Mouse (Mus musculus): ENCODE data around the gene Ccr10.
"Not testable (repeated sequence)": the region's sequence is repeated elsewhere in the genome, so short reads cannot be mapped to it uniquely, and the experiment has no call there.

Ccr10 gene

DNA sequence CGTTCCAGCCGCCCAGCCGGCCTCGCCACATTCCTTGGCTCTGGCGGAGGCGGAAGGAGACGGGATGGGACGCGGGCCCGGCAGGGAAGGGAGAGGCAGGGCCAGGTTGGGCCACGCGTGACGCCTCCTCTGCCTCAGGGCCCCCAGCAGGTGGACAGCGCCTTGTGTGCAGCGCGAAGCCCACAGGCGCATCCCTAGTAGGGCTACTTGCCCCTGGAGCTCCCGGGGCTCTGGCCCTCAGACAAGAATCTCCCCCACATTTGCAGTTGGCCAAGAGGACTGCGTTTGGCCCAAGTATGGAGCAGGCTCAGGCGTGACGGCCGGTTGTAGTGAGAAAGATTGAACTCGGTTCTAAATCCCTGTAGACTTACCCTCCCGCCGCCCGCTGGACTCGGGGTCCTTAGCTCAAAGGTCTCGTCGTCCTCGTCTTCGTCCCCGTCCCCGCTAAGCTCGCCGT lies 4.9 kb downstream of the Ccr10 start, which contains the start of gene Cntnap1:
TSS of gene Cntnap1 (plus strand) at position 170 of the 457 bp plus-strand sequence.
- DNase-seq = no peak

DNA sequence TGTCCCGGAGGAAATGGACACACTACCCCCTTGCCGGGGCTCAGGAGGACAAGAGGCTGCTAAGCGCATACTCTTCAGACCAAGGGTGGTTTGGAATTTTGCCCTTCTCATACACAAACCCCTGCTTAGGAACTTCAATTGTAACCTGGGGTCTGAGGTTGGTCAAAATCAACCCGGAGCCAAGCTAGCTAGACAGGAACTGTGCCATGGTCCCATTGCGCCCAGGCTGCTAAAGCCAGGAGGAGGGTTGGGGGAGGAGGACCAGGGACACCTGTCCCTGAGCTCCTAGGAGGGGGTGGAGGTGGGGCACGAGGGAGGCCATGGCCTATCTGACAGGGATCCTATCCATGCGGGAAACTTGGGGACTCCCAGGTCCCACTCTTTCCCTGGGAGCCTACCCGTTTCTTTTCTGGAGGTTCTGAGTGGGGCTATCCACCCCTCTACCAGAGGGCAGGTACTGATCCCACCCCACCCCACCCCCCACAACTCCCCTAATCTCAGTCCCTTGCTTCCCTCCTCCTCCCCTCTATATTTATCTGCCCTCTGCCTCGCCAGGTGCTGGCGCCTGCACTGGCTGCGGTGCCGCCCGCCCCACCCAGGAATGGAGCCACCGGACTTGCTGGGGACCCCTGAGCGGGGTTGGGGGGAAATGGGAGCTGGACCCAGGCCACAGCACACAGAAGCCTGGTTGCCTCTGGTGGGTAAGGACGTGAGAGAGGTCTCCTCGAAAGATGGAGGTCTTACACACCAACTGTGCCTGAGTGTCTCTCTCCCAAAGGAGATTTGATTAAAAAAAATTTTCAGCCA lies 5.7 kb downstream of the Ccr10 start:
- DNase-seq = no peak

DNA sequence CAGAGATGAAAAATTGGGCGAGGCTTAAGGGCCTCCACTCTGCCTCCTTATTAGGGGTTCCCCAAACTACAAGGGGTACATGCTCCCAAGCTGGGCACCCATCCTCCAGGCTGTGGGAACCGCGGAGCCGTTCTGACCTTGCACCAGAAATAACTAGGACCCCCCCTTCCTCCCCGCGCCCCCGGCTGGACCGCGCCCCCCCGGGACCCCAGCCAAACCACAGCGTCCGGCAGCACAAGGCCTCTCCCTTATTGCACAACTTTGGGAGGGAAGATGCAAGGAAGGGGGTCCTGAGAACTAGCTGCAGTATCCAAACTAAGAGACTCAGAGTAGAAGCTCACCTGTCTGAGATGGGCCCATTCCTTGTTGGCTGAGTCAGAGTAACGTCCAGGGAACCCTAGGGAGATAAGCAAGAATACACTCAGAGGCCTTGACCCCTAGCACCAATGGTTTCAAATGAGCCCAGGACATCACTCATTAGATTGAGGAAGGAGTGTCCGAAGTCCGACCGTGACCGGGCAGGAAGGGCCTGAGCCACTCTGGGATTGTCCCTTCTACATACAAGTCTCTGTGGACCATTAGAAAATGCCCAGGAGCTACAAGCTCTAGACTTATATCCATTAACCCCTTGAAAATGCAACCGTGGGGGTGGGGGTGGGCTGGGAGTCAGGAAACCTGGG lies 6.8 kb downstream of the Ccr10 start:
- DNase-seq = no peak

DNA sequence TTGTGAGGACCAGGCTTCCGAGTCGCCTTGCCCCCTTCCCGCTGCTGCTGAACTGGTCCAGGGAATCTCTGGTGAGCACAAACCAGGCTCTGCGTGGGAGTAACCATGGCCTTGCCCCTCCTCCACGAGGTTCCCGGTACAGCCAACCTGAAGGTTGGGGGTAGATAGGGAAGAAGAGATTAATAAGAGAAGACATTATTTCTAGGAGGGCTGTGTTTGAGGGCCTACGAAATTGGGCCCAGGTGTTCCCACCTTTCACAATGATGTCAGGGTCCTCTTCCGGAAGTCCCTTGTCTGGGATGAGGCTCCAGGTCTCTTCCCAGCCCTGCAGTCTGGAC lies 7.3 kb downstream of the Ccr10 start:
- no peak for DNase-seq

DNA sequence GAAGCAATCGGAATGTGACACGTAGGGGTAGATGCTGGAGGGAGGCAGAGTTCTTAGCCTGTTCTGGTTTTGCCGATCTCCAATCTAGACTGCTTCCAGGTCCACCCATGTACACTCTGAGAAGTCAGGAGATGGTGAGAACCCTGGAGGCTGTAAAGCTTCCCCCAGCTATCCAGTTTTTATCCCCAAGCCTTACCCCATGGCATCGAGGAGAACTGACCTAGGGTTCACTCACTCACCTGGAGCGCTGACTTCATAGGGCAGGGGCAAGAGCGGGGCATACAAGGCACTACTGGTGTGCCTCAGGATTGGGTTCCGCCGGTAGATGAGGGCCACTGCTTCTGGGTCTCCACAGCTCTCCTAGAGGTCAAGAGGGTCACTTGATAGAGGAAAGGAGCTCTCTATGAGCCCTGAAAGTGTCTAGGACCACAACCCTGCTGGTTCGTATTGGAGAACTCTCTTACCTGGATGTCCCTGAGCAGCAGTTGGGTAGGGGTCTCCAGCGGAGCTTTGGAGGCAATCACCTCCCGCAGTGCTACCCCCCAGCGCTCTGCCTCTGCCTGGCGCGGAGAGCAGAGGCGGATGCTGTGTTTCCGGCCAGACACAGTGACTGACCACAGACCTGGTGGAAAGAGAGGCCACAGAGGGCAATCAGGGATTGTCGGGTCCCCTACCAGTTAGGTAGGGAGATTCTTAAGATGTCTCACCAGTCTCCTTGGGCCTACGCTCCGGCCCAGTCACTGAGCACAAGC lies 7.9 kb downstream of the Ccr10 start:
- no peak for DNase-seq

DNA sequence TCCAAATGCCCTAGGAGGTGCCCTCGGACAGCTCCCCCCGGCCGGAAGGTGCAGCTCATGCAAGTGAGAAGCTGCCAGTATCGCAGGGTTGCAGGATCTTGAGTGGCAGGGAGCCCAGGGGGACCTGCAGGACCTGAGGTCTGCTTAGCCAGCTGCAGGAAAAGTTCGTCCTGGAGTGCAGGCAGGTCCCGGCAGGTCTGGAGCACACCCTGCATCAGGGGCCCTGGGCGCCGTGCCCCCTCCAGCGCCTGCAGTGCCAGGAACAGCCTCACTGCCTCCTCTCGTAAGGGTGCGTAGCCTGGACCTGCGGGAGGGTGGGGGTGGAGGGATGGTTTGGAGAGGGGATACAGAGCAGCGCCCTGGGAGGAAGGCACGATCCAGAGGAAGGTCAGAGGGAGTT lies 8.9 kb downstream of the Ccr10 start:
- DNase-seq = no peak

DNA sequence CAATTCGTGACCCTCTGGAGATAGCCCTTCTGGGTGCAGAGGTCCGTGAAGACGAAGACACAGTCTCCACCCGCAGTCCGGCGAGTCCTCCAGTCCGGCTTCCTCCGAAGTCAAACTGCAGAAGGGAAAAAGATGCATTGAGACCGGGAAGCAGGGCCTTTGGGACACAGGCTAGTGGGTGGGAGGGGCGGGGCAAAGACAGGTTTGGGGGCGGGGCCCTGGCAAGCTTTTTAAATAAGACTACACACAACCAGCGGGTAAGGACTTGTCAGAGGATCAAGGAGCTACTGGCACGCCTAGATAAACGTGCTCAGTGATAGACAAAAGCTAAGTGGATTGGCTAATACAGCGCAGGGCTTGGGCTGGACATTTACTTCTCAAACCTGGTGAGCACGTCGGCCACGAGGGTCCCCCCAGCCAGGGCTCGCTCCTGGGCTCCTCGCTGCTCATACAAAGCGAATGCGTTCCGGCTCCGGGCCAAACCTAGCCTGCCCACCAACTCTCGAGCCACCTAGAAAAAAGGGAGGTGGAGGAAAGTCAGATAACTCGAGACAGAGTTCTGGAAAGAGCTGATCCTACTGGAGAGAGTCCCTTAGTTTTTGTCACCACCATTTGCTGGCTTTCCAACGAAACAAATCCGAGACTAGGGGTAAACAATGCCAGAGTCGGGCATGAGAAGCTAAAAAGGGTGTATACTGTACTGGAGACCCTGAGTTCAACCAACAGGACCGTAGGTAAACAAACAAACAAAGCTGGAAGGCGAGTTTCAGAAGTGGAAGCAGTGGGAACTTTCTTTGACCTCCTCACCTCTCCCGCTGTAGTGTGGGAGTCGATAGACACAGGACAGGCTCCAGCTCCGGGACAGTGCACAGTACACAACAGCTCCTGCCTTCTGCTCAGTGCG lies 10.3 kb downstream of the Ccr10 start:
- no peak for DNase-seq

DNA sequence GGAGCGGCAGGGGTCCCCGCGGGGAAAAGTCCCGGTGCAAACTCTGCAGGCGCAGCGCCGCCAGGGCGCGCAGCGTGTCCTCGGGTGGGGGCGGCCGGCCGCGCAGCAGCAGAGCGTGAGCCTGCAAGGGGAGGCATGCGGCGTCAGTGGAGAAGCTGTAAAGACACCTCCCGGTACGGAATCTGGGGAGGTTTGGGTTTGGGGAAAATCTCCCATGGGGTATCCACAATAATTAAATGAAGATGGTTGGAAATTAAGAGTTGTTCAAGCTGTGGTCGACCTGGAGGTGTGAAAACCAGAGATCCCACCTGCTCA lies 10.9 kb downstream of the Ccr10 start:
- DNase-seq = no peak

DNA sequence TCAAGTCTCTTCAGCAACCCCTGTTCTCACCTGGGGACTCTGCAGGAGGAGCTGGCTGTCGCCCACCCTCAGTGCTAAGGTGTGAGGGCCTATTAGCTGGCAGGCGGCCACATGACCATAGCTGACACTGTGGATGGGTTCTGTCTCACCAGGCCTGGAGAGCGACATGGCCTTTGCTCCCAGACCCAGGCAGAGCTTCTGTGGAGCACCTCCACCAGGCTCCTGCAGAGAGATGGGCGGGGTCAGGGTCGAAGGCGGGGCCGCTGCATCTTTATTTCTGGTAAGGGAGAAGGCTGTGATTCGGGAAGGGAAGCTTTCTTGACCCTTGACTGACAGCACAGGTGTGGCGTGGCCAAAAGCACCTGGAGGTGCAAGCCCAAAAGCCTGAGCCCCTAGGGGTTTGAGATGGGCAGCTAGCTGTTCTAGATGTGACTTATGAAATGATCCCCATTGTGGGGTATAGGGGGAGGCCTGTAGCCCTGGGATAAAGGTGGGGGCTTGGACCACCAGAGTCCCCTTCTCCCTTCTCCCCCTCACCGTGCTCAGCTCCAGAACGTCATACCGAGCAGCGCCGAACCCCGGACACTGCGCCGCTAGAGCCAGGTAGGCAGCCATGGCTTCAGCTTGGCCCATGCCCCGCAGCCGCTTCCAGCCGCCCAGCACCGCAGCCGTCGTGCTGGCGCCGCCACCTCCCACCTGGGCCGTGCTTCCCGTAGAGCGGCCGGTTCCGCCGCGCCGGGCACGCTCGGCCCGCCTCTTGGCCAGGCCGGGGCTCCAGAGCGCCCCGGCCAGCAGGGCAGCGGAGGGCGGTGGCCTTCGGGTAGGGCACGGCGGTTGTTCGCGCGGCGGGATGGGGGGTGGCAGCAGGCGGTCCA lies 11.5 kb downstream of the Ccr10 start:
- no peak for DNase-seq

DNA sequence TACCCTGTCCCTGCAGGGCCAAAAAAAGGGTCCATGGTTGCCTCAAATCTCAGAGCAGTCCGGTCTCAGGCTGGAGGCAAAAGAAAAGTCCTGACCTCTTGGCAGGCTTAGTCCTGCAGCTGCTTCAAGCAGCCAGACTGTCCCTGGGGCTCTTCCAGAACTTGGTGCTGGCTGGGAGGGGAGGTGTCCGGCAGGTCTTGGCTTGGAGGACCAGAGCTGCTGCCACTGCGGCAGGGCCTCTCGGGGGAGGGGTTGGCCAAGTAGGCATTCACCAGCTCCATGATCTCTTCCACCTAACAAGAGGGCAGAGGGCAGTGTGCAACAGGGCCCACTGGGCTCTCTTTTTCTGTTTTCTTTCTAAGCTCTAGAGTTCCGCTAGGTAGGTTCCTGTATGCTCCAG lies 12.5 kb downstream of the Ccr10 start:
- no peak for DNase-seq

DNA sequence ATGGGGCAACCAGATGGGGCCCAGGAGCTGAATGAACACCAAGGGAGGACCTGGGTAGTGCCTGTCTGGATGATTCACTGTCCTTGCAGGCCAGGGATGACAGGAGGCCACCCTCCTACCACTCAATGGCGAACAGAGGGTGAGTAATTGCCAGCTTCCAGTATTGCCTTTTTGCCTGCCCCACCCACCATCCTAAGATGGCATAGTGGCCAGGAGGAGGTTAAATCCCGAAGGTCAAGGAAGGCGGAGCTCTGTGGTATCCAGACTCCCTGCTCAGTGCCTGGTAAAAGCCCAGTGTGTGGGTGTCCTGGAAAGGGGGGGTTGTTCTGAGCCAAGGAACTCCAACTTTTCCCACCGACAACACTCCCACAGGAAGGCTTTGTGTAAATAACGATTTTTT lies 12.9 kb downstream of the Ccr10 start:
- no peak for DNase-seq

DNA sequence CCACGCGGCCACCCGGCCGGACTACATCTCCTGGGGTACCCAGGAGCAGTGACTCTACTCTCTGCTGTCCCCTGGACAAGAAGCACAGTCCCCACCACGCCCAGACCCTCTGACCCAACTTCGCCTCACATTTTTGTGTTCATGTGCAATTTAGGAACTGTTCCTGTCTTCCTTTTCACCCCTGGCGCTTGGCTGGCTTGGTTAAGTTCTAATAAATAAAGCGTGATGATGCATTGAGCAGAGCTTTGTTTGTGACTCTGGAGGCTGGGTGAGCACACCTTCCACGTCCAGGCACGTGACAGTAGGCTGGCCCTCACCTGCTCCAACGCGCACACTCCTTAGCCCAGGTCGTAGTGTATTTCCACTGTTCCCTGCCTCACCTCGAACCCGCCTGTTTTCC lies 13.7 kb downstream of the Ccr10 start:
- no peak for DNase-seq

DNA sequence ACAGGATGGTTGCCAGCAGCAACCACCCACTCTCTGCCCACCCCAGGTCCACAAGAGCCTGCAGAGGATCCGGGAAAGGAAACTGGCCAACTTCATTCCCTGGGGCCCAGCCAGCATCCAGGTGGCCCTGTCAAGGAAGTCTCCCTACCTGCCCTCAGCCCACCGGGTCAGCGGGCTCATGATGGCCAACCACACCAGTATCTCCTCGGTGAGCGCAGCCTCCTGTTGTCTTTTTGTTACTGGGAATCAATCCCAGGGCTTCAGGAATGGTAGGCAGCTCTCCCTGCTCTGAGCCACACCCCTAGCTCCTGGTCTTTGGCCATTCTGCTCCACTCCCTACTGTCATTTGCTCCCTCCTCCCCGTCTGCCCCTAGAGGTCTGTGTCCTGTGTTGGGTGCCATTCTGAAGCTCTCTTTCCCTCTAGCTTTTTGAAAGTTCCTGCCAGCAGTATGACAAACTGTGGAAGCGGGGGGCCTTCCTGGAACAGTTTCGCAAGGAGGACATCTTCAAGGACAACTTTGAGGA lies 14.2 kb downstream of the Ccr10 start:
- DNase-seq = not testable (repeated sequence)

DNA sequence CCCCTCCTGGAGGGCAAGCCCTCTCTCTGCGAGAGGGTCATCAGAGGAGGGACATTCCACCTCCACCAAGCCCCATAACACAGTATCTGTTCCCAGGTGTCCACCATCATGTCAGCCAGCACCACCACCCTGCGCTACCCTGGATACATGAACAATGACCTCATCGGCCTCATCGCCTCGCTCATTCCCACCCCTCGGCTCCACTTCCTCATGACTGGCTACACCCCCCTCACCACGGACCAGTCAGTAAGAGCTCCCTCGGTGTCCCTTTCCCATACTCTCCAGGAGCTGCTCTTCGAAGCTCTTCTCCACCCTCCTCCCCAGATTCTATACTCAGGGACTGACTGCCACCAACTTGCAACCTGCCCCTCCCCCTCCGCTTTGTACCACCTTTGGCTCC lies 15.1 kb downstream of the Ccr10 start:
- not testable (repeated sequence) for DNase-seq

DNA sequence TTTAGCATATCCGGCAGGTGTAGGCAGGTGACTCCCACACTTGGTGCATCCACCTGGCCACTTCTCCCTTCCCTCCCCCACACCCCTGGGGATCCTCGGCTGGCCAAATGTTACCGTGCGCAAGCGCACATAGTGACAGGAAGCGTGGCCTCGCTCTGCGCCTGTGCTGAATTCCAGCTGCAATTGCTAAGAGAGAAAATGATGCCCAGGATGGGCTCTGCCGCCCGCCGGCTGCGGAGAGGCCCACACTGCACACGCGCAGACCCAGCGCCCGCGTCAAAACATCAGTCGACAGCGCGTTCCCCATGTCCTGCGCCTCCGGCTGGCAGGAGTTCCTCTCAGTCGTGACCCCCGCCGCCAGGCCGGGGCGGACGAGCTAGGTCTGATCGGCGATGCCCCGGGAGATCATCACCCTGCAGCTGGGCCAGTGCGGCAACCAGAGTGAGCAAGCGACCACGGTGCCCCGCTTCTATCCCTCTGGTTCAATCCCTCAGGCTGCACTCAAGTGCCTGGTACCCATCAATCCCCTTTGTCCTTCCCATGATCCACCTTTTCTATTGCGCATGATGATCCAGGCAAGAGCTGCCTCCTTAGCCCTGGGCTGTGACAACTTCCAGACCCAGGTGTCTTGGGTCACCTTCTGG lies 19.4 kb downstream of the Ccr10 start, which contains the start of gene Tubg2:
TSS of gene Tubg2 (plus strand) at position 180 of the 644 bp plus-strand sequence.
- peak; percentile 77 for DNase-seq

DNA sequence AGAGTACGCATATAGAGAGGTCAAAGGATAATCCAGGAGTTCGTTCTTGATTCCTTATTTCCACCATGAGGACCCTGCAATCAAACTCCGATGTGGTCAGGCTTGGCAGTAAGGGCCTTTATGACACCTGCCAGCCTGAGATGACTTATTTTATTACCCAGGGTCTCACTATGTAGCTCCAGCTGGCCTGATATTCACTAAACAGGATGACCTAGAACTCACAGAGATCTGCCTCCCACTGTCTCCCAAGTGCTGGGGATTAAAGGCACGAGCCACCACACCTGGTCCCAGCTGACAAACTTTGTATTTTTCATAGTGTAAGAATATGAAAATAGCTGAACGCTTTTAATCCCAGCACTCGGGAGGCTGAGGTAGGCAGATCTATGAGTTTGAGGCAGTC lies 20.1 kb downstream of the Ccr10 start:
- DNase-seq = no peak

DNA sequence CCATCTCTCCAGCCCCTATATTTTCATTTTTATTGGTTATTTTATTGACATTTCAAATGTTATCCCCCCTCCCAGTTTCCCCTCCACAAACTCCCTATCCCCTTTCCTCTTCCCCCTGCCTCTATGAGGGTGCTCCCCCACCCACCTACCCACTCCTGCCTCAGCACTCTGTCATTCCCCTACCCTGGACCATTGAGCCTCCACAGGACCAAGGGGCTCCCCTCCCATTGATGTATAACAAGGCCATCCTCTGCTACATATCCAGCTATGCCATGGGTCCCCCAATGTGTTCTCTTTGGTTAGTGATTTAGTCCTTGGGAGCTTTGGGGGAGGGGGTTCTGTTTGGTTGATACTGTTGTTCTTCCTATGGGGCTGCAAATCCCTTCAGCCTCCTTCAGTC lies 20.6 kb downstream of the Ccr10 start:
- DNase-seq = no peak

DNA sequence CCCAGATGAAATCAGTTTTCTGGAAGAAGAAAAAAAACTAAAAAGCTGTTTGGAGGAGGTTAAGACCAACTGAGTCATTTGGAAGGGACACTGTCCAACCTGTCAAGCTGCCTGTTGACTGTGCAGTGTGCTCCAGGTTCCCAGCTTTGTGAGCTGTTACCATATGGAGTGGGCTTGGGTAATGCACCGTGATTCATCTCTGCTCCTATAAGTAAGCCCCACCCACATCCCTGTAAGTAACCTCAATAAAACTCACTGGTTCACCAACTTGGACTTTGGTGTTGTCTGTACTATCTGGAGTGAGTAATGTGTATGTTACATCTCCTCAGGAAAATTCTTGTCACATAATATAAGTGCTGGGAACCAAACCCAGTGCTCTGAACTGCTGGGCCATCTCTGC lies 22.4 kb downstream of the Ccr10 start:
- no peak for DNase-seq

DNA sequence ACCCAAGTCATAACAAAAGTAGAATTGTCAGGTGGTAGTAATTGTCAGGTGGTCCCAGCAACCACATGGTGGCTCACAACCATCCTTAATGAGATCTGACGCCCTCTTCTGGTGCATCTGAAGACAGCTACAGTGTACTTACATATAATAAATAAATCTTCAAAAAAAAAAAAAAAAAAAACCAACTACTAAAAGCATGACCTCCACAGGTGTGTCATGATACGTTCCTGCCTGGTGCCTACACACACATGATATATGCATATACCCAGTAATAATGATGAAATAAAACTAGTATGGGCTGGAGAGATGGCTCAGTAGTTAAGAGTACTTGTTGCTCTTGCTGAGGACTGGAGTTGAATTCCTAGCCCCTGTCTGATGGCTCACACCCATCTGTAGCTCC lies 24.2 kb downstream of the Ccr10 start:
- DNase-seq = no peak

DNA sequence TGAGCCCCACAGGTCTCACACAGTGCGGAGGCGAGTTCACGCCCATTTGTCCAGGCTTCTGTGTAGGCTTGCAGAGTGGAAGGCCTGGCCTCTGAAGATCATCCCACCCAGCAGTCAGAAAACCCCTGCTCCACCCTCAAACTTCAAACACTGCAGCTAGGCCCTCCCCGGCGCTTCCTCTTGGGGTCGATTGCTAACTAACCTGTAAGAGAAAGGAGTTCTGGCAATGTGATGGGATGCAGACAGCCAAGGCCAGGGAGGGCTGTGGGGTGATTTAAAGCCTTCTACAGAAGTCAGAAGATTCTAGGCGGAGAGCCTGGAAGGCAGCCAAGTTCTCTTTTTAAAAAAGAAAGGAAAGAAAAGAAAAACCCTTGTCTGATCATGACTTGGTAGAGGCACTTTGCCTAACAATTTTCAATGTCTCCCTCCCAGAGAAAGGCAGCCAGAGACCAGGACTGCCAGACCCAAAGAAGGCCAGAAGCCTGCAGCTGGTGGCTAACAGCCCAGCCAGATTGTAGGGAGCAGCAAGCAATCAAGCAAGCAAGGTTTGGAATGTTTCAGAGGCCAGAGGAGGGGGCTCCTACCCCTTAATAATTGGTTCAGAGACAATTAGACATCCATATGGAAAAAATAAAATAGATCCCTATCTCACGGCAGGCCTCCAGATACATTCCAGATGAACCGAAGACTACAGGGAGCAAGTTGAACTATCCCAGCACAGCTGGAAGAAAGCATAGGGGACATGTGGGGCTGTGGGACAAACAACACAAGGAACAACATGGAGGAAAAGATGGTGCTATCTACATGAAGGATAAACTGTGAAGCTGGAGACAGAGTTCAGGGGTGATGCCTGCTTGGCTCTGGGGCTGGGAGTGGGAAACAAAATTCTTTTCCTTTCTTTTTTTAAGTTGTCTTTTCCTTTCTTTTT lies 25.8 kb downstream of the Ccr10 start:
- no peak for DNase-seq
